Mouse (Mus musculus) cerebellum, postnatal 25 days (tissue): Measurements from ENCODE around the gene Vmn2r90.
A peak's percentile ranks its signal among the peaks of the same experiment; 100 is the strongest.
"Not testable (repeated sequence)": the region's sequence is repeated elsewhere in the genome, so short reads cannot be mapped to it uniquely, and the experiment has no call there.

ENCODE experiments used
- DNase-seq, 2 experiments: peaks; one replicate each; pipeline ENCODE4 v3.0.0; 2021; ENCODE audit warnings: mixed read lengths in 2 of 2

Gene Vmn2r90

GRCm38 (mm10) chr17:17703447-17703846 is at the start of gene Vmn2r90:
TSS of gene Vmn2r90 (plus strand) at chr17:17703747.
- no peak for DNase-seq

GRCm38 (mm10) chr17:17654997-17655828 is 48.3 kb upstream of the Vmn2r90 start:
- DNase-seq, result no peak

DNA sequence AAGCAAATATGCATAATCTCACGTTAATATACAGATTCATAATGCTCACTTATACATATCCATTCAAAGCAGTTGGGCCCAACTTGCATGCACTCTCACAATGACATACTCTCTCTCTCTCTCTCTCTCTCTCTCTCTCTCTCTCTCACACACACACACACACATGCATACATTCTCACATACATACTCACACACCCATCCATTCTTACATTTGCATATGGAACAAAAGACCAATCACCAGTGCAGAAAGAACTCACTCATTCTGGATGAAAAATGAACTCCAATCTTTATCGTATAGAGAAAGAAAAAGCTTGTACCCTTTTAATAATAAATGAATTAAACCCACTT is 47.7 kb upstream of the Vmn2r90 start:
- DNase-seq, result no peak

DNA sequence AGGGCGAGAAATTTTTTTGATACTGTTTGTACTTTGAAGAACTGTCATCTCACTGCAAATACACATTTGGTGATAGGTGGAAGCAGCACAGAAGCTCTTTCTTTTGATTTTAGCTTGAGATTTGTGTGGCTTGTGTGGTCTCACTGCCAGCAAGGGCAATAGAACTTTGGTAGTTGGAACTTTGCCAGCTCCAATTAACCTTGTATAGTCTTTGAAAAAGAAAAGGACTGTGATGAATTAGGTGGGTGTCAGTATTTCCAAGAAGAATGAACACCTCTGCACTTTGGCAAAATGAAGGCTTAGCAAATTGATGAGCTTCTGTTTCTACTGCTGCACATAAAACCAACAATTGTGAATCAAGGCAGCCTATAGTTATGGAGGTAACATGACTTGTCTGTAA is 24.8 kb upstream of the Vmn2r90 start:
- DNase-seq, result no peak

DNA sequence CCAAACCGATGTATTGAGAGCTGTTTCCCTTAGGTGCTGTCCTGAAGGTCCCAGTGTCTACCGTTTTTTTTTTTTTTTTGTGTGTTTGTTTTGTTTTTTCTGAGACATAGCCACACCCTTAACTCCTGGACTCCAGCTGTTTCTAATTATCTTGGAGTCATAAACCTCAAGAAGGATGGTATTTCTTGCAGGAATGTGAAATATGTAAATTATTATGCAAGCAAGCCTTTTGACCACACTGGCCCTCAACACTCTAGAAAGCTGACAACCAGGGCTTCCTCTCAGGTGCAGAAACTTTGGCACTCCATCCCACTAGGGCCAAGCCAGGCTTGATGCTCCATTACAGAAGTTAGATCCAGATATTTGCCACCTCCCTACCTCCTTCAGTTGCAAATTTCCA is 12.9 kb upstream of the Vmn2r90 start:
- DNase-seq, result no peak

- DNase-seq, result not testable (repeated sequence)
Measured at GRCm38 (mm10) chr17:17732396-17732795, 28.8 kb downstream of the Vmn2r90 start.

DNA sequence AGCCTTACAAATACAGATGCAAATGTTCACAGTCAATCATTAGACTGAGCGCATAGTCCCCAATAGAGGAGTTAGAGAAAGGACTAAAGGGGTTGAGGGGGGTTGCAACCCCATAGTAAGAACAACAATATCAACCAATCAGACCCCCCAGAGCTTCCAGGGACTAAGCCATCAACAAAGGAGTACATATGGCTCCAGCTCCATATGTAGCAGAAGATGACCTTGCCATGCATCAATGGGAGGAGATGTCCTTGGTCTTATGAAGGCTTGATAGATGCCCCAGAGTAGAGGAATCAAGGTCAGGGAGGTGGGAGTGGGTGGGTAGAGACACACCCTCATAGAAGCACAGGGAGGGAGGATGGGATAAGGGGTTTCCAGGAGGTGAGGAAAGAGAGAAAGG is 35.1 kb downstream of the Vmn2r90 start:
- DNase-seq, result no peak

- not testable (repeated sequence) for DNase-seq
Measured at GRCm38 (mm10) chr17:17739300-17739699, 35.8 kb downstream of the Vmn2r90 start.

DNA sequence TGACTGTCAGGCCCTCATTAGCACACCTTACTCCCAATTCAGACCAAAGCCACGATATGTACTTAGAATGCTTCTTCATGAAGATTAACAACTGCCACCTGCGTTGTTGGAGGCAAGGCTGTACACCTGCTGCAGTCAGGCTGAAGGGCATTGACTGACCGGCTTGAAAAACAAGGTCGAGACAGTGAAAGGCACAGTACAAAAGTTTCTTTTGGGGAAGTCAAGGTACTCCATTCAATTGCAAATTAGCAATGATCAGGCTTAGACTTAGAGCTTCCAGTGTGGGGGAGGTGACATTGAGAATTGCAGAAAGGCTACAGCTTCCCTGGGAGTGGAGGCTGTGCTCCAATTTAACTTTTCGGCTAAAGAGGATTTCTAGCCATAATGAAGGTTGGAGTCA is 36.4 kb downstream of the Vmn2r90 start:
- DNase-seq, result not testable (repeated sequence)

DNA sequence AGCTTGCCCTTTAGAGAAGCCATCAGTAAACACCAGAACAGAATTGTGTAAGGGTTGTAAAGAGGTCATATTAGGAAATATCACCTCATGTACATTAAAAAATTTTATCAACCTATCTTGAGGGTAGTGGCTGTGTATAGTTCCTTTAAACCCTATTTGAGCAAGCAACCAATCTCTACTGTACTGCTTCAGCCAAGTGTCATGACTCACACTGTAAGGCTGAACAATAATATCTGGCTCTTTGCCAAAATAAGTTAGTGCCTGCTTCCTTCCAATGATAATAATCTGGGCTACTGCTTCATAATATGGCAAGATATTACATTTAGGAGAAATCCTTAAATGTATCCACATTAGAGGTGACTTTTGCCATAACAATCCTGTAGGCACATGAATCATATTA is 38.0 kb downstream of the Vmn2r90 start:
- DNase-seq, result not testable (repeated sequence)

DNA sequence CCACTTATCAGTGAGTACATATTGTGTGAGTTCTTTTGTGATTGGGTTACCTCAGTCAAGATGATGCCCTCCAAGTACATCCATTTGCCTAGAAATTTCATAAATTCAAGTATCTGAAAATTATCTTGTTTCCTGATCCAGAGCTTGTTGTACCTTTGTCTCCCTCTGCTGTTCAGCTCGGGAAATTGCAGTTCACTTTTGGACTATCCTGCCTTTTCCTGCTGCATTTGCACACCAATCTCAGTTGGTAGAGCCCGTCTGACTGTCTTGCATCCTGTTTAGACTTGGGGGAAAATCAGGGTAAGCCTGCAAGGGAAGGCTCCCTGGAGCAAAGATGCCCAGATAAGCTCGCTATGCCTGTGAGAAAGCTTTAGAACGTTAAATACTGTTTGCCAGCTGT is 45.8 kb downstream of the Vmn2r90 start:
- peak; percentile 60 to 69 for DNase-seq

- DNase-seq, result no peak
Measured at GRCm38 (mm10) chr17:17762614-17763293, 59.2 kb downstream of the Vmn2r90 start.

- no peak for DNase-seq
Measured at GRCm38 (mm10) chr17:17764206-17764605, 60.7 kb downstream of the Vmn2r90 start.

- peak; percentile 5 to 48 for DNase-seq
Measured at GRCm38 (mm10) chr17:17766481-17766880, 62.9 kb downstream of the Vmn2r90 start.
